Mouse (Mus musculus) MEL (cell line): ENCODE data around the gene Deup1.

Source experiments
- CTCF ChIP-seq, 3 experiments: IDR thresholded peaks in 2 of 3; conservative IDR thresholded peaks in 1 of 3; 2 replicates each; pipeline ENCODE4 v1.5.1; 2011 to 2012; ENCODE audit warnings: low read length in 3 of 3, low read depth in 2 of 3, mild to moderate bottlenecking in 2 of 3, improper control_type of control experiment in 1 of 3, inconsistent platforms in 1 of 3, mixed read lengths in 1 of 3, moderate library complexity in 1 of 3; ENCODE audit not compliant: control insufficient read depth in 1 of 3, insufficient read depth in 1 of 3, poor library complexity in 1 of 3, severe bottlenecking in 1 of 3
- ETS1 ChIP-seq: IDR thresholded peaks from 2 replicates; pipeline ENCODE4 v1.6.1; 2012; ENCODE audit warnings: low read depth, mild to moderate bottlenecking, inconsistent platforms, low read length, improper control_type of control experiment, moderate library complexity
- HCFC1 ChIP-seq: IDR thresholded peaks from 2 replicates; pipeline ENCODE4 v1.6.1; 2012; ENCODE audit warnings: low read depth, mild to moderate bottlenecking, inconsistent platforms, low read length, improper control_type of control experiment, moderate library complexity
- MAX ChIP-seq: IDR thresholded peaks from 2 replicates; pipeline ENCODE4 v1.6.1; 2011; ENCODE audit warnings: low read length, improper control_type of control experiment
- POLR2A ChIP-seq, 2 experiments: IDR thresholded peaks; 2 replicates each; pipeline ENCODE4 v1.6.1; 2011 to 2012; ENCODE audit warnings: low read length in 2 of 2, mild to moderate bottlenecking in 2 of 2, control low read depth in 1 of 2, improper control_type of control experiment in 1 of 2, low read depth in 1 of 2, moderate library complexity in 1 of 2; ENCODE audit not compliant: control insufficient read depth in 1 of 2, insufficient read depth in 1 of 2, poor library complexity in 1 of 2
- TAL1 ChIP-seq: IDR thresholded peaks from 2 replicates; pipeline ENCODE4 v1.6.1; 2012; ENCODE audit warnings: mild to moderate bottlenecking, inconsistent platforms, low read length, moderate library complexity, mixed read lengths
- TCF12 ChIP-seq: IDR thresholded peaks from 2 replicates; pipeline ENCODE4 v1.6.1; 2014; ENCODE audit warnings: low read depth, mild to moderate bottlenecking, inconsistent platforms, low read length, improper control_type of control experiment, moderate library complexity

- TF ChIP-seq HCFC1 = no peak
- no peak for TF ChIP-seq POLR2A (IDR thresholded peaks at IDR 0.05; ENCODE audit: control insufficient read depth in 1 of 2, insufficient read depth in 1 of 2, low read depth in 1 of 2, low read length in 2 of 2, poor library complexity in 1 of 2)
- TF ChIP-seq ETS1 = no peak
- no peak for TF ChIP-seq TCF12
- no peak for TF ChIP-seq CTCF (IDR thresholded peaks at IDR 0.05 in 2 of 3, conservative IDR thresholded peaks at IDR 0.05 in 1 of 3; ENCODE audit: control insufficient read depth in 1 of 3, insufficient read depth in 1 of 3, low read depth in 2 of 3, low read length in 3 of 3, poor library complexity in 1 of 3, severe bottlenecking in 1 of 3)
- no peak for TF ChIP-seq TAL1
- TF ChIP-seq MAX = no peak
These were observed 99.9 kb downstream of the Deup1 start for GRCm38 (mm10) chr9:15527846-15528245.
